8 mouse cellular contexts compared by ENCODE assay signal in genomic region chr2:167942199-167942925, GRCm38 (mm10). TPM values are rescaled to one million over a fixed set of nuclear protein-coding genes. Genes with fewer than 3 reads are reported as not detected.
DNase-seq lines count a peak whose midpoint lies in the region; ATAC-seq and TF ChIP-seq lines count a peak whose summit lies in the region.

No protein-coding gene starts in this region.

- no peak for TF ChIP-seq CTCF in thymus, adult 2 months (IDR thresholded peaks at IDR 0.05; ENCODE audit: borderline replicate concordance, control insufficient read depth, extremely low read depth, insufficient read depth, low read length, poor library complexity)
- TF ChIP-seq CTCF in midbrain, postnatal 0 days (IDR thresholded peaks at IDR 0.05) = no peak

- ATAC-seq in granulocyte monocyte progenitor cell, adult 5-6 weeks (replicated peaks; ENCODE audit: poor library complexity, severe bottlenecking) = peak; percentile 17
- peak; percentile 60 for ATAC-seq in intestine, embryonic 15.5 days
- peak; percentile 25; the same call in 1 of the 2 replicates for ATAC-seq in limb, embryonic 13.5 days (ENCODE audit: low FRiP score, low read depth)
- ATAC-seq in midbrain, postnatal 0 days (ENCODE audit: low FRiP score) = peak; percentile 45

- H3K36me3 ChIP-seq in thymus, adult 2 months (ENCODE audit: control insufficient read depth, insufficient read depth, low read length) = no peaks in the 10 kb centered on the region
- no peaks in the 10 kb centered on the region for H3K36me3 ChIP-seq in intestine, embryonic 15.5 days
- no peaks in the 10 kb centered on the region for H3K36me3 ChIP-seq in limb, embryonic 13.5 days
- no peaks in the 10 kb centered on the region; the same call in 1 of the 2 replicates for H3K36me3 ChIP-seq in midbrain, postnatal 0 days (ENCODE audit: insufficient read depth, low read length)

- no peak overlapping the region for H3K9ac ChIP-seq in intestine, embryonic 15.5 days
- peak overlapping the region; percentile 40; the same call in 1 of the 2 replicates for H3K9ac ChIP-seq in limb, embryonic 13.5 days
- 0 out of 2 replicates have a peak overlapping the region, but pooled peaks have one; percentile 13 for H3K9ac ChIP-seq in midbrain, postnatal 0 days (replicated peaks; ENCODE audit: low read length, poor library complexity, severe bottlenecking)

- no peaks in the 10 kb centered on the region for H3K9me3 ChIP-seq in intestine, embryonic 15.5 days
- H3K9me3 ChIP-seq in limb, embryonic 13.5 days = no peaks in the 10 kb centered on the region
- H3K9me3 ChIP-seq in midbrain, postnatal 0 days (ENCODE audit: low read length) = no peaks in the 10 kb centered on the region

- peak overlapping the region; percentile 92 for H3K27ac ChIP-seq in thymus, adult 2 months (ENCODE audit: control insufficient read depth, insufficient read depth, low read length)
- H3K27ac ChIP-seq in intestine, embryonic 15.5 days = peak overlapping the region; percentile 42
- peak overlapping the region; percentile 40; the same call in 1 of the 2 replicates for H3K27ac ChIP-seq in limb, embryonic 13.5 days
- H3K27ac ChIP-seq in midbrain, postnatal 0 days (ENCODE audit: low read depth, low read length) = peak overlapping the region; percentile 26

- H3K27me3 ChIP-seq in thymus, adult 2 months (ENCODE audit: control insufficient read depth, insufficient read depth, low read length) = no peaks in the 10 kb centered on the region
- H3K27me3 ChIP-seq in intestine, embryonic 15.5 days (replicated peaks) = no peaks in the 10 kb centered on the region
- H3K27me3 ChIP-seq in limb, embryonic 13.5 days = no peaks in the 10 kb centered on the region
- no peaks in the 10 kb centered on the region for H3K27me3 ChIP-seq in midbrain, postnatal 0 days (ENCODE audit: insufficient read depth, low read length)

- WGBS in thymus, adult 2 months = 7% methylated on average over 8 of the region's 8 CpGs
- WGBS in intestine, embryonic 15.5 days = 30% methylated on average over 8 of the region's 8 CpGs
- WGBS in limb, embryonic 13.5 days = 42% methylated on average over 8 of the region's 8 CpGs
- 33% methylated on average over 8 of the region's 8 CpGs for WGBS in midbrain, postnatal 0 days

- peak; percentile 29 for DNase-seq in thymus, adult 2 months
- no peak for DNase-seq in thymus, adult 18-20 months
- DNase-seq in cerebellum, postnatal 10 days = peak; percentile 64 to 71
- DNase-seq in midbrain, postnatal 0 days (ENCODE audit: low spot score) = peak; percentile 82
- DNase-seq in thymus, postnatal 14 days = peak; percentile 47

- no peak for TF ChIP-seq POLR2A in thymus, adult 2 months (IDR thresholded peaks at IDR 0.05; ENCODE audit: control insufficient read depth, extremely low read depth, insufficient read depth, low read length, poor library complexity)

- peak overlapping the region; percentile 28 for H3K4me2 ChIP-seq in intestine, embryonic 15.5 days (replicated peaks)
- no peak overlapping the region for H3K4me2 ChIP-seq in limb, embryonic 13.5 days (replicated peaks)
- H3K4me2 ChIP-seq in midbrain, postnatal 0 days (ENCODE audit: low read depth, low read length, poor library complexity, severe bottlenecking) = peak overlapping the region; percentile 20; the same call in 1 of the 2 replicates

- H3K4me1 ChIP-seq in thymus, adult 2 months (replicated peaks; ENCODE audit: control insufficient read depth, insufficient read depth, low read length) = peaks cover 69% of the 10 kb centered on the region
- peaks cover 39% of the 10 kb centered on the region for H3K4me1 ChIP-seq in intestine, embryonic 15.5 days (replicated peaks)
- peaks cover 78% of the 10 kb centered on the region for H3K4me1 ChIP-seq in limb, embryonic 13.5 days
- peaks cover 25% of the 10 kb centered on the region; the same call in 1 of the 2 replicates for H3K4me1 ChIP-seq in midbrain, postnatal 0 days (ENCODE audit: insufficient read depth, low read length)

- no peak overlapping the region for H3K4me3 ChIP-seq in thymus, adult 2 months (ENCODE audit: control insufficient read depth, insufficient read depth, low read length)
- no peak overlapping the region for H3K4me3 ChIP-seq in intestine, embryonic 15.5 days (replicated peaks)
- H3K4me3 ChIP-seq in limb, embryonic 13.5 days = no peak overlapping the region
- no peak overlapping the region for H3K4me3 ChIP-seq in midbrain, postnatal 0 days (ENCODE audit: low read depth, low read length)

RNA-seq across cellular contexts. Expression of gene Ptpn1, which starts 10.5 kb away (rescaled TPM):
- polyA plus RNA-seq in thymus, adult 2 months (2012; rRNA removed) = 97.1 and 97.8 TPM in 2 replicates
- 20.9 and 31.6 TPM in 2 replicates for total RNA-seq in granulocyte monocyte progenitor cell, adult 5-6 weeks (2014; fragmentation: Nextera tagmentation)
- 28.7 and 37.3 TPM in 2 replicates for total RNA-seq in granulocyte monocyte progenitor cell, adult 5-6 weeks (2017)
- polyA plus RNA-seq in intestine, embryonic 15.5 days (2015; fragmentation: Nextera tagmentation; extraction: Ambion mirVana) = 41.1 and 54.2 TPM in 2 replicates
- 54.0 and 54.9 TPM in 2 replicates for polyA plus RNA-seq in limb, embryonic 13.5 days (2015; fragmentation: Nextera tagmentation; extraction: Ambion mirVana)
- total RNA-seq in midbrain, postnatal 0 days (2014; rRNA removed) = 36.8 and 42.7 TPM in 2 replicates
- 54.3 and 59.1 TPM in 2 replicates for polyA plus RNA-seq in midbrain, postnatal 0 days (2015; fragmentation: Nextera tagmentation; extraction: Ambion mirVana)

Comparison
In these comparisons a context has a peak if more than half of its experiments do, and no peak if none do; other contexts are left out.
1. DNase-seq: peak in thymus, adult 2 months (single experiment), cerebellum, postnatal 10 days (2 of 2), midbrain, postnatal 0 days (single experiment) and thymus, postnatal 14 days (single experiment); none in thymus, adult 18-20 months (0 of 2).
2. H3K27ac ChIP-seq: peak in every context shown above with its lines; median percentile 92 in thymus, adult 2 months; 42 in intestine, embryonic 15.5 days; 40 in limb, embryonic 13.5 days; 26 in midbrain, postnatal 0 days.
3. Peak in every context shown above with its lines, with median percentiles within 50 percentile points of each other: ATAC-seq.